Comparison of ENCODE assay signal across 9 mouse cellular contexts in the genomic region with DNA sequence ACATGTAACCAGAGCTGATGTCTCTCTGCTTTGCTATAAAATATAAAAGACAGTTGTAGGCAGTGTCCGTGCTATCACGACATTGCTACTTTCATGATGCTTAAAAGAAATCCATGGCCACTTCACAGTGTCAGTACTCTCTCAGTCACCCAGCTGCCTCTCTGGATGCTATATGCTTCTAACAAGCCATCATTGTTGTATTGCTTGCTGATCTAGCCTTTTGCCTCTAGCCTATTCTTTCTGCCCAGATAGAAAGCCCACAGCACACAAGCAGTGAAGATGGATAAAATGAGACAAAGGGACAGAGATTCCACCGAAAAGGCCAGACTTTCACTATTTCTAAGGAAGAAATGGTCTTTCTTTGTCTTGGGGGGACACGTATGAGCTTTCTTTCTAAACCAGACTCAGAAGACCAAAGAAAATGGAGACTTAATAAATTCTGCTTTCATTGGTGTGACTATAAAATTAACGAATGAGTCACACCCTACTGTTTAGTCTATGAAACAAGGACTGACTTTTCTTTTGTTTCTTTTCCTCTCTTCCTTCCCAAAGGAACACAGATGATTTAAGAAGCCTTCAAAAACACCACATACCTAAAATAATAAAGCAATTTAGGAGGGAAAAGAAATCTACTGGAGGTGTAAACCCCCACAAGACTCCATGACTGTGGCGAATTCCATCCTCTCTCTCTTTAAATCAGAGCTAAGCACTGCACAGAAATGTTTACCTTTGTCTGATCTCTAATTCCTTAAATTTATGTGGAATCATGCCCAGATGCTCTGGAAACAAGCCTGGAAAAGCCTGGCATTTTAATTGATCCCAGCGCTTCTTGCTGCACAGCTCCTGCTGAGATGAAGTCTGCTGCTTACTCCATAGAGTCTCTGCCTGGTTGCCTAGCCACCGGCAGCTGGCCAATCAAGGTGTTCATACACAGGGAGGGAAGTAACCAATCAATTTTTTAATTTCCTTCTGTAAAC.
DNase-seq lines count a peak whose midpoint lies in the region; ATAC-seq and TF ChIP-seq lines count a peak whose summit lies in the region.
"Had no signal": no experiment of that assay in that cellular context is flagged by ENCODE, and none has a peak within 500 bp of the region (broad histone marks: within the 10 kb centered on the region; RNA-seq: fewer than 3 reads in every experiment).

No protein-coding gene starts in this region.

- WGBS in forebrain, embryonic 11.5 days = 45% methylated on average over 8 of the region's 8 CpGs
- 38% methylated on average over 8 of the region's 8 CpGs for WGBS in limb, embryonic 14.5 days

- no peaks in the 10 kb centered on the region for H3K36me3 ChIP-seq in forebrain, embryonic 11.5 days (ENCODE audit: control insufficient read depth, insufficient read depth, low read length)
- H3K36me3 ChIP-seq in limb, embryonic 14.5 days (ENCODE audit: control insufficient read depth, insufficient read depth, low read length) = no peaks in the 10 kb centered on the region

- no peaks in the 10 kb centered on the region for H3K4me1 ChIP-seq in forebrain, embryonic 11.5 days (replicated peaks; ENCODE audit: control insufficient read depth, insufficient read depth, low read length)
- H3K4me1 ChIP-seq in limb, embryonic 14.5 days (ENCODE audit: control insufficient read depth, insufficient read depth, low read length) = peaks cover 14% of the 10 kb centered on the region

- no peak overlapping the region for H3K4me3 ChIP-seq in forebrain, embryonic 11.5 days (ENCODE audit: low read depth, low read length)
- no peak overlapping the region for H3K4me3 ChIP-seq in limb, embryonic 14.5 days (replicated peaks; ENCODE audit: low read length)

- no peak overlapping the region for H3K9ac ChIP-seq in forebrain, embryonic 11.5 days (ENCODE audit: low read length)
- no peak overlapping the region for H3K9ac ChIP-seq in limb, embryonic 14.5 days (ENCODE audit: low read depth, low read length, severe bottlenecking)

- peak; percentile 26 for DNase-seq in right cerebral cortex, postnatal 25 days
- no peak for DNase-seq in right cerebral cortex, adult 2 months (ENCODE audit: low spot score in 2 of 2)
- peak; percentile 63 for DNase-seq in forebrain, embryonic 11.5 days (ENCODE audit: low spot score)
- peak; percentile 80 for DNase-seq in limb, embryonic 14.5 days (ENCODE audit: low spot score)
- no peak for DNase-seq in ovary, postnatal 36 days (ENCODE audit: low spot score)
- no peak for DNase-seq in kidney, postnatal 14 days
- DNase-seq in thymus, postnatal 4 days = no peak
- DNase-seq: thymus, postnatal 25 days had no signal

- H3K27ac ChIP-seq in forebrain, embryonic 11.5 days (ENCODE audit: low read depth, low read length) = peak overlapping the region; percentile 67
- peak overlapping the region; percentile 87 for H3K27ac ChIP-seq in limb, embryonic 14.5 days (replicated peaks; ENCODE audit: low read depth, low read length)

- no peaks in the 10 kb centered on the region for H3K9me3 ChIP-seq in forebrain, embryonic 11.5 days (ENCODE audit: control insufficient read depth, low read length)
- H3K9me3 ChIP-seq in limb, embryonic 14.5 days (ENCODE audit: control insufficient read depth, low read length) = no peaks in the 10 kb centered on the region

- TF ChIP-seq POLR2A in limb, embryonic 14.5 days (IDR thresholded peaks at IDR 0.05; ENCODE audit: borderline replicate concordance, extremely low read depth, insufficient read depth, insufficient read length) = no peak

- peak; percentile 91 for ATAC-seq in forebrain, embryonic 11.5 days (replicated peaks; ENCODE audit: low FRiP score)
- ATAC-seq in limb, embryonic 14.5 days (ENCODE audit: low FRiP score, low read depth) = peak; percentile 87
- ATAC-seq in erythroblast, adult 5-6 weeks (replicated peaks; ENCODE audit: low FRiP score, poor library complexity, severe bottlenecking) = no peak

- H3K4me2 ChIP-seq in forebrain, embryonic 11.5 days (ENCODE audit: low read depth, low read length, severe bottlenecking) = peak overlapping the region; percentile 6; the same call in 1 of the 2 replicates
- peak overlapping the region; percentile 22; the same call in 1 of the 2 replicates for H3K4me2 ChIP-seq in limb, embryonic 14.5 days (replicated peaks; ENCODE audit: low read depth, low read length, severe bottlenecking)

- H3K27me3 ChIP-seq in forebrain, embryonic 11.5 days (ENCODE audit: control insufficient read depth, insufficient read depth, low read length) = no peaks in the 10 kb centered on the region
- no peaks in the 10 kb centered on the region for H3K27me3 ChIP-seq in limb, embryonic 14.5 days (ENCODE audit: control insufficient read depth, insufficient read depth, low read length)

Comparison
In these comparisons a context has a peak if more than half of its experiments do, and no peak if none do; other contexts are left out.
1. DNase-seq: peak in right cerebral cortex, postnatal 25 days (single experiment), forebrain, embryonic 11.5 days (single experiment) and limb, embryonic 14.5 days (single experiment); none in right cerebral cortex, adult 2 months (0 of 2), ovary, postnatal 36 days (single experiment), kidney, postnatal 14 days (single experiment) and thymus, postnatal 4 days (single experiment).